Mouse (Mus musculus): ENCODE results near the gene Hcn1. TPM values are rescaled to one million over a fixed set of nuclear protein-coding genes. Genes with fewer than 3 reads are reported as not detected.

Gene Hcn1
- 0.24 and 0.30 TPM in 2 replicates for polyA plus RNA-seq (2015; fragmentation: Nextera tagmentation; extraction: Ambion mirVana)

GRCm38 (mm10) chr13:117602181-117602580 is at the start of gene Hcn1:
Gene Hcn1 (plus strand): TSS chr13:117602320.
- Histone ChIP-seq H3K27ac (no peak within 1 kb of the TSS), H3K9ac (peak within 1 kb of the TSS; percentile 67), H3K9me3 (no peaks in the 10 kb centered on the region), H3K36me3 (no peaks in the 10 kb centered on the region), H3K4me1 (peaks cover 15% of the 10 kb centered on the region), H3K4me3 (peak within 1 kb of the TSS; percentile 62), H3K27me3 (peaks cover 30% of the 10 kb centered on the region), H3K4me2 (peak within 1 kb of the TSS; percentile 98)
- 0% methylated on average over 41 of the region's 45 CpGs for WGBS
- ATAC-seq (ENCODE audit: insufficient number of reproducible peaks, insufficient read depth, low FRiP score, low TSS enrichment, low read depth): peak; percentile 90

- 88% methylated on average over 8 of the region's 8 CpGs for WGBS
Measured at GRCm38 (mm10) chr13:117567251-117567650, 34.9 kb upstream of the Hcn1 start.

DNA sequence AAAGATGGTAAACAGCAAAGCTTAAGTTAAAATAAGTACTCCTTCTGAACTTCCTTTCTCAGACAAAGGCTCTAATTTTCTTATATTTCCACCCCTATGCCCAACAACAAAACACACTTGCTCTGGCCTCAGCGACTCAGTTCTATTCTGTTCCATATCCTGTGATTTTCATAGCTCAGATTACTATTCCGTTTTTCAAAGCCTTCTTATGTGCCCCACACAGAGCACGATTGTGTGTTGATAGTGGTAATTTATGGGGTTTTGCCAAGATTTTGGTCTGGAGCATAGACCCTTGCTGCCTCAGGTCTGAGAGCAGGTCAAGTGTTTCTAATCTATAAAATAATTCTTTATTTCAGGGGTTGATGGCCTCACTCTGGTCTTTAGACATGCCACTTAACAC is 30.4 kb upstream of the Hcn1 start:
- no peak overlapping the region for H3K4me3 ChIP-seq
- H3K27me3 ChIP-seq: no peaks in the 10 kb centered on the region
- no peak overlapping the region for H3K4me2 ChIP-seq
- 49% methylated on average over 3 of the region's 3 CpGs for WGBS
- H3K4me1 ChIP-seq: no peaks in the 10 kb centered on the region
- H3K36me3 ChIP-seq: no peaks in the 10 kb centered on the region
- H3K9ac ChIP-seq: no peak overlapping the region
- no peak overlapping the region for H3K27ac ChIP-seq
- ATAC-seq (ENCODE audit: insufficient number of reproducible peaks, insufficient read depth, low FRiP score, low TSS enrichment, low read depth): no peak
- no peaks in the 10 kb centered on the region for H3K9me3 ChIP-seq

More at GRCm38 (mm10) chr13:117567251-117567650, 34.9 kb upstream of the Hcn1 start:
- ATAC-seq (ENCODE audit: insufficient number of reproducible peaks, insufficient read depth, low FRiP score, low TSS enrichment, low read depth): no peak
- no peak overlapping the region for H3K4me3 ChIP-seq
- H3K4me1 ChIP-seq: no peaks in the 10 kb centered on the region
- no peak overlapping the region for H3K9ac ChIP-seq
- no peaks in the 10 kb centered on the region for H3K36me3 ChIP-seq
- no peak overlapping the region for H3K27ac ChIP-seq
- H3K9me3 ChIP-seq: no peaks in the 10 kb centered on the region
- no peak overlapping the region for H3K4me2 ChIP-seq
- no peaks in the 10 kb centered on the region for H3K27me3 ChIP-seq

DNA sequence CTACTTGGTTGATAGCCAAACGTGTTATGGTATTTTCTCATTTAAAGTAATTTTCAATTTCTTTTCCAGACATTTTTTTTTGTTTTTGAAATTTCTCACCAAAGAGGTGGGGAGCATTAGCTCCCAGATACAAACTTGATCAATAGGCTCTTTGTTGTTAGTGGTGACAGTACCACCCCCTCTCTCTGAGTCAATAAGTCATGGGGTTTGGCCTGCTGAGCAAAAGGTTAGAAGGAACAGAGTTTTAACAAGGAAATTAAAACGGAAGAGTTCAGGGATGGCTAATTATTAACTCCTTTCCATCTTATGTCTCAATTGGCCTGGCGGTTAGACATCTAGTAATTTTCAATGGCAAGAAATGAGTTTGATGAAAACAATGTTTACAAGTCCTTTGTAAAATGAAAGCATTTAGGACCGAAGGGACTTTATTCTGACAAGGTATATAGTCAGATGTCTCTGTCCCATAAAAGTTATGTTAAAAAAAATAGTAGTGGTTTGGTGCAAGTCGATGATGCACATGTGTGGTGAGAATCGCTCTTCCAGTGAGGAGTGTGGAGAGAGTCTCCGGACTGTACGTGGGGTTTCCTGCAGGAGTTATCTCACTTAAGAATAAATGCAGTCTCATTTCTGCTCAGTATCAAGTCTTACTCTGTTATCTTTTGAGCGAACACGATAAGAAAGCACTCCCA is 7.5 kb upstream of the Hcn1 start:
- H3K4me2 ChIP-seq: no peak overlapping the region
- no peak for ATAC-seq (ENCODE audit: insufficient number of reproducible peaks, insufficient read depth, low FRiP score, low TSS enrichment, low read depth)
- H3K36me3 ChIP-seq: no peaks in the 10 kb centered on the region
- 54% methylated on average over 10 of the region's 10 CpGs for WGBS
- H3K9ac ChIP-seq: no peak overlapping the region
- H3K4me3 ChIP-seq: no peak overlapping the region
- H3K4me1 ChIP-seq: no peaks in the 10 kb centered on the region
- no peaks in the 10 kb centered on the region for H3K9me3 ChIP-seq
- H3K27me3 ChIP-seq: no peaks in the 10 kb centered on the region
- H3K27ac ChIP-seq: no peak overlapping the region

DNA sequence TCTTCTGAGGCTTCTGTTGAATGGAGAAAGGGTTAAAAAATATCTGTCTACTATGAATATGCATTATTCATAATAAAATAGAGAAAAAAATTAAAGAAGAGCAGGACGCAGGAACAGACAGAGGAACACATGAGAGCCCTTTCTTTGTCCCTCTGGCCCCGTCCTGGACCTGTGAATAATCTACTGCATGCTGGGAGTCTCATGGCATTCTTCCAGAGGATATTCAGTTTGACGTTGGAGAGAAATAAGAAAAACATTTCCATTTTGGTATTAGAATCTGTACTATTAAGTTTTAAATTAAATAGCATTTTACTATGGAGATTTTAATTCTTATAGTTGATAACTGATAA is 7.0 kb upstream of the Hcn1 start:
- Histone ChIP-seq H3K27me3 (no peaks in the 10 kb centered on the region), H3K9me3 (no peaks in the 10 kb centered on the region), H3K27ac (no peak overlapping the region), H3K36me3 (no peaks in the 10 kb centered on the region), H3K4me1 (no peaks in the 10 kb centered on the region), H3K4me3 (no peak overlapping the region), H3K4me2 (no peak overlapping the region), H3K9ac (no peak overlapping the region)
- no peak for ATAC-seq (ENCODE audit: insufficient number of reproducible peaks, insufficient read depth, low FRiP score, low TSS enrichment, low read depth)
- WGBS: 23% methylated on average over 3 of the region's 3 CpGs

GRCm38 (mm10) chr13:117601331-117601965 is 672 bp upstream of the Hcn1 start:
- Histone ChIP-seq H3K27ac (no peak overlapping the region), H3K4me2 (peak overlapping the region; percentile 98; the same call in 1 of the 2 replicates), H3K36me3 (no peaks in the 10 kb centered on the region), H3K4me1 (peaks cover 15% of the 10 kb centered on the region), H3K9me3 (no peaks in the 10 kb centered on the region), H3K9ac (no peak overlapping the region), H3K27me3 (peaks cover 30% of the 10 kb centered on the region), H3K4me3 (no peak overlapping the region)
- WGBS: 51% methylated on average over 9 of the region's 9 CpGs
- ATAC-seq (ENCODE audit: insufficient number of reproducible peaks, insufficient read depth, low FRiP score, low TSS enrichment, low read depth): no peak

DNA sequence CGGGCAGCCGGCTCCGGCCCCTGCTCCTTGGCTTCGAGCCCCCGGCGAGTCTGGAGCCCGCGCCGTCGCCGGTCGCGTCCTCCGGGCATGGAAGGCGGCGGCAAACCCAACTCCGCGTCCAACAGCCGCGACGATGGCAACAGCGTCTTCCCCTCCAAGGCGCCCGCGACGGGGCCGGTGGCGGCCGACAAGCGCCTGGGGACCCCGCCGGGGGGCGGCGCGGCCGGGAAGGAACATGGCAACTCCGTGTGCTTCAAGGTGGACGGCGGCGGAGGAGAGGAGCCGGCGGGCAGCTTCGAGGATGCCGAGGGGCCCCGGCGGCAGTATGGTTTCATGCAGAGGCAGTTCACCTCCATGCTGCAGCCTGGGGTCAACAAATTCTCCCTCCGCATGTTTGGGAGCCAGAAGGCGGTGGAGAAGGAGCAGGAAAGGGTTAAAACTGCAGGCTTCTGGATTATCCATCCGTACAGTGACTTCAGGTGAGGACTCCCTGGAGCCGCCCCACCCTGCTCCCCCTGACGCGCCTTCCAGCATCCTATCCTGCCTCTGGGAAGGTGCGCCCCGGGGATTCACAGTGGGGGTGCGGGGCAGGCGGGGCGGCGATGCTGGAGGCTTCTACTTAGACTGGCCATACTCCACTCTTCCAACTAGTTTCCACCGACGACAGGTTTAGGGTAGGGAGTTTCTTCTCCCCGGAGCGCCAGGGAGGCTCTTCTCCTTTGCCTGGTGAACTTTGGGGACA is 668 bp downstream of the Hcn1 start:
- H3K4me2 ChIP-seq: peak overlapping the region; percentile 98
- H3K9ac ChIP-seq: peak overlapping the region; percentile 67
- no peaks in the 10 kb centered on the region for H3K9me3 ChIP-seq
- no peaks in the 10 kb centered on the region for H3K36me3 ChIP-seq
- H3K27ac ChIP-seq: no peak overlapping the region
- H3K4me3 ChIP-seq: peak overlapping the region; percentile 62
- ATAC-seq (ENCODE audit: insufficient number of reproducible peaks, insufficient read depth, low FRiP score, low TSS enrichment, low read depth): peak; percentile 54
- WGBS: under 1% methylated on average over 62 of the region's 62 CpGs
- peaks cover 30% of the 10 kb centered on the region for H3K27me3 ChIP-seq
- H3K4me1 ChIP-seq: peaks cover 15% of the 10 kb centered on the region

- ATAC-seq (ENCODE audit: insufficient number of reproducible peaks, insufficient read depth, low FRiP score, low TSS enrichment, low read depth): no peak
- H3K27ac ChIP-seq: no peak overlapping the region
- H3K4me1 ChIP-seq: peaks cover 15% of the 10 kb centered on the region
- no peaks in the 10 kb centered on the region for H3K9me3 ChIP-seq
- no peak overlapping the region for H3K9ac ChIP-seq
- H3K27me3 ChIP-seq: peaks cover 30% of the 10 kb centered on the region
- H3K4me3 ChIP-seq: peak overlapping the region; percentile 62
- WGBS: 9% methylated on average over 11 of the region's 11 CpGs
- peak overlapping the region; percentile 98 for H3K4me2 ChIP-seq
- no peaks in the 10 kb centered on the region for H3K36me3 ChIP-seq
Measured at GRCm38 (mm10) chr13:117603421-117603820, 1.3 kb downstream of the Hcn1 start.

- Histone ChIP-seq H3K9me3 (no peaks in the 10 kb centered on the region), H3K4me2 (peak overlapping the region; percentile 98), H3K36me3 (no peaks in the 10 kb centered on the region), H3K27ac (no peak overlapping the region), H3K4me3 (peak overlapping the region; percentile 62), H3K4me1 (peaks cover 15% of the 10 kb centered on the region), H3K27me3 (peaks cover 30% of the 10 kb centered on the region), H3K9ac (no peak overlapping the region)
- 26% methylated on average over 7 of the region's 7 CpGs for WGBS
- no peak for ATAC-seq (ENCODE audit: insufficient number of reproducible peaks, insufficient read depth, low FRiP score, low TSS enrichment, low read depth)
Measured at GRCm38 (mm10) chr13:117604073-117604472, 2.0 kb downstream of the Hcn1 start.

- H3K4me1 ChIP-seq: peaks cover 15% of the 10 kb centered on the region
- no peak overlapping the region for H3K4me2 ChIP-seq
- no peak for ATAC-seq (ENCODE audit: insufficient number of reproducible peaks, insufficient read depth, low FRiP score, low TSS enrichment, low read depth)
- H3K27me3 ChIP-seq: peaks cover 30% of the 10 kb centered on the region
- 84% methylated on average over 5 of the region's 5 CpGs for WGBS
- H3K4me3 ChIP-seq: no peak overlapping the region
- H3K27ac ChIP-seq: no peak overlapping the region
- H3K9ac ChIP-seq: no peak overlapping the region
- H3K9me3 ChIP-seq: no peaks in the 10 kb centered on the region
- H3K36me3 ChIP-seq: no peaks in the 10 kb centered on the region
Measured at GRCm38 (mm10) chr13:117604971-117605750, 3.0 kb downstream of the Hcn1 start.

DNA sequence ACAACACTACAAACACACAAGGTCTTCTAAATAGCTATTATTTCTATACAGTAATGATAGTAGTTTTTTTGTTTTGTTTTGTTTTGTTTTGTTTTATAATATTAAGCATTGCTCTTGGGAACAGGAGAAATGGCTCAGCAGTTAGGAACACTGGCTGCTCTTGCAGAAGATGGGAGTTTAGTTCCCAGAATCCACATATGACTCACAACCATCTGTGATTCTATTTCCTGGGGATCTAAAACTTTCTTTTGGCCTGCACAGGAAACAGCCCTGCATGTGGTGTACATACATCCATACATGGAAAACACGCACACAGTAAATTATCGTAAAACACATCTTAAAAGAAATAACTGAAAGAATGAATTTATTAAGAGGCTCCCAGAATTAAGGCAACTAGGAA is 9.8 kb downstream of the Hcn1 start:
- no peak for ATAC-seq (ENCODE audit: insufficient number of reproducible peaks, insufficient read depth, low FRiP score, low TSS enrichment, low read depth)
- Histone ChIP-seq H3K9ac (no peak overlapping the region), H3K4me2 (no peak overlapping the region), H3K4me3 (no peak overlapping the region), H3K4me1 (no peaks in the 10 kb centered on the region), H3K27ac (no peak overlapping the region), H3K36me3 (no peaks in the 10 kb centered on the region), H3K27me3 (no peaks in the 10 kb centered on the region), H3K9me3 (no peaks in the 10 kb centered on the region)
- WGBS: 91% methylated on average over 2 of the region's 2 CpGs
